Mouse (Mus musculus): ENCODE data around the gene Rab5if. TPM values are rescaled to one million over a fixed set of nuclear protein-coding genes. Genes with fewer than 3 reads are reported as not detected.

Gene Rab5if
- polyA plus RNA-seq, 1 experiment = 186 TPM

GRCm38 (mm10) chr2:156874760-156875510, 12.0 kb downstream of the Rab5if start:
- no peak for TF ChIP-seq GATA1 (IDR thresholded peaks at IDR 0.05; ENCODE audit: low read length)

- TF ChIP-seq GATA1 (IDR thresholded peaks at IDR 0.05; ENCODE audit: low read length) = no peak
Measured at GRCm38 (mm10) chr2:156877726-156878125, 14.8 kb downstream of the Rab5if start.

GRCm38 (mm10) chr2:156879541-156879940, 16.6 kb downstream of the Rab5if start:
- no peak for TF ChIP-seq GATA1 (IDR thresholded peaks at IDR 0.05; ENCODE audit: low read length)

GRCm38 (mm10) chr2:156882431-156883001, 19.6 kb downstream of the Rab5if start:
- TF ChIP-seq GATA1 (IDR thresholded peaks at IDR 0.05; ENCODE audit: low read length) = peak; percentile 91

- no peak for TF ChIP-seq GATA1 (IDR thresholded peaks at IDR 0.05; ENCODE audit: low read length)
Measured at GRCm38 (mm10) chr2:156884396-156885211, 21.7 kb downstream of the Rab5if start.

GRCm38 (mm10) chr2:156886084-156886631, 23.2 kb downstream of the Rab5if start:
- no peak for TF ChIP-seq GATA1 (IDR thresholded peaks at IDR 0.05; ENCODE audit: low read length)

- TF ChIP-seq GATA1 (IDR thresholded peaks at IDR 0.05; ENCODE audit: low read length) = no peak
Measured at GRCm38 (mm10) chr2:156887017-156887416, 24.1 kb downstream of the Rab5if start, which contains the start of gene Sla2. Gene Sla2, minus strand, starts transcription at chr2:156887192.

- no peak for TF ChIP-seq GATA1 (IDR thresholded peaks at IDR 0.05; ENCODE audit: low read length)
Measured at GRCm38 (mm10) chr2:156888490-156888889, 25.6 kb downstream of the Rab5if start.

- no peak for TF ChIP-seq GATA1 (IDR thresholded peaks at IDR 0.05; ENCODE audit: low read length)
Measured at GRCm38 (mm10) chr2:156892240-156892639, 29.3 kb downstream of the Rab5if start.

- no peak for TF ChIP-seq GATA1 (IDR thresholded peaks at IDR 0.05; ENCODE audit: low read length)
Measured at GRCm38 (mm10) chr2:156892821-156893220, 29.9 kb downstream of the Rab5if start.

- no peak for TF ChIP-seq GATA1 (IDR thresholded peaks at IDR 0.05; ENCODE audit: low read length)
Measured at GRCm38 (mm10) chr2:156894496-156895265, 31.8 kb downstream of the Rab5if start.

- TF ChIP-seq GATA1 (IDR thresholded peaks at IDR 0.05; ENCODE audit: low read length) = no peak
Measured at GRCm38 (mm10) chr2:156896384-156896914, 33.5 kb downstream of the Rab5if start.

GRCm38 (mm10) chr2:156897034-156897433, 34.1 kb downstream of the Rab5if start:
- TF ChIP-seq GATA1 (IDR thresholded peaks at IDR 0.05; ENCODE audit: low read length) = no peak

GRCm38 (mm10) chr2:156898374-156898773, 35.4 kb downstream of the Rab5if start:
- TF ChIP-seq GATA1 (IDR thresholded peaks at IDR 0.05; ENCODE audit: low read length) = no peak

GRCm38 (mm10) chr2:156899184-156899583, 36.3 kb downstream of the Rab5if start:
- no peak for TF ChIP-seq GATA1 (IDR thresholded peaks at IDR 0.05; ENCODE audit: low read length)

Measured in G1E-ER4 (cell line).